Mouse (Mus musculus) retina, embryonic 14.5 days (tissue): ENCODE results near the gene Krt86.
A peak's percentile ranks its signal among the peaks of the same experiment; 100 is the strongest.
"Not testable (repeated sequence)": the region's sequence is repeated elsewhere in the genome, so short reads cannot be mapped to it uniquely, and the experiment has no call there.

Source experiments
- DNase-seq: peaks from one replicate; pipeline ENCODE4 v3.0.0-alpha.2; 2015; ENCODE audit warnings: low spot score

The Krt86 gene

DNA sequence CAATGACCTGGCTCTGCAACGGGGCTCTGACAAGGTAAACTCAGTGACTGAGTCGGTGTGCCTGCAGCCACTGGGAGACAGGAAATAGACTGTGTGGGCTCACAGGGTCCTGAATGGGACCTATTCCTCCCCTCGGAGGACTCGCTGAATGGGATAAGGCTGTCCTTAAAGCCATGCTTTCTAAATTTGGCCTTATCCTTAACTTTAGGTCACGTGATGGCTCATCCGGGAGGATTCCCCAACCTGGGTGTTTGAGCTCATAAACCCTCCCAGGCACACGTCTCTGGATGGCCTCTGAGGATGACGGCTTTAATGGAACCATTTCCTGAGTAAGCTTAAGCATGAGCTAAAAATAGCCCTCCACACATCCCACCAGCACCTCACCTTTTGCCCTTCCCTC lies 19.4 kb downstream of the Krt86 start:
- no peak for DNase-seq

GRCm38 (mm10) chr15:101493713-101494112 lies 20.4 kb downstream of the Krt86 start:
- DNase-seq: no peak

- DNase-seq: no peak
These were observed 20.9 kb downstream of the Krt86 start for GRCm38 (mm10) chr15:101494203-101494602.

DNA sequence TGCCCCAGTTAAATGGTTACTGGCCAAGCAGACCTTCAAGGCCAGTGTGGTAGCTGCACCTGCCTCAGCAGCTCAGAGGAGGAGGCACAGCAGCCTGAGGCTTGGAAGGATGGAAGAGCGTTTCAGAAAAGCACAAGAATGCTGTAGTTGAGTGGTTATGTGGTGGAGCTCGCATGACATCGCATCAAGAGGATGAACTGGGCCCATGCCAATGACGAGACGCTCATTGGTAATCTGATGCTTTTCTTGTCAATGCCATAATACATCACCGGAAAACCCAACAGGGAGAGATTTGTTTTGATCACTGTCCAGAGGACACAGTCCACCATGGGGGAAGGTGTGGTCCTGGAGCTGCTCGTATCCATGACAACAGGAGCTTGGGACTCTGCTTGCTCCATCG lies 22.0 kb downstream of the Krt86 start:
- DNase-seq: no peak

DNA sequence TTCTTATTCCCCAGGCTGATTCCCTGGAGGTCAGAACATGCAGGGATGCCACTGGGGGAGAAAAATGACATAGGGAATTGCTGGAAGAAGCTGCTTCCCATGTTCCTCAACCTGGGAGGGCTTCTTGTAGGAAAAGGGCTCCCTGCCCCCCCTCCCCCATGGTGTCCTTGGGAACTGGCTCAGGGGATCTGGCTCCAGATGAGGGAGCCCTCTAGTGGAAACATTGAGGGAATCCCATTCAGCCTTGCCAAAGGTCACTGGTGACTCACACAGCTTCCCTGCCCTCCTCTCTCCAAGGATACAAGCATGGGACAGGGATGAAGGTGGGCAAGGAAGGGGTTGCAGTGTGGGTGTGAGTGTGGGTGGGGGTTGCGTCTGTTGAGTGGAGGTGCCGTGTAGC lies 23.9 kb downstream of the Krt86 start:
- peak; percentile 63 for DNase-seq

DNA sequence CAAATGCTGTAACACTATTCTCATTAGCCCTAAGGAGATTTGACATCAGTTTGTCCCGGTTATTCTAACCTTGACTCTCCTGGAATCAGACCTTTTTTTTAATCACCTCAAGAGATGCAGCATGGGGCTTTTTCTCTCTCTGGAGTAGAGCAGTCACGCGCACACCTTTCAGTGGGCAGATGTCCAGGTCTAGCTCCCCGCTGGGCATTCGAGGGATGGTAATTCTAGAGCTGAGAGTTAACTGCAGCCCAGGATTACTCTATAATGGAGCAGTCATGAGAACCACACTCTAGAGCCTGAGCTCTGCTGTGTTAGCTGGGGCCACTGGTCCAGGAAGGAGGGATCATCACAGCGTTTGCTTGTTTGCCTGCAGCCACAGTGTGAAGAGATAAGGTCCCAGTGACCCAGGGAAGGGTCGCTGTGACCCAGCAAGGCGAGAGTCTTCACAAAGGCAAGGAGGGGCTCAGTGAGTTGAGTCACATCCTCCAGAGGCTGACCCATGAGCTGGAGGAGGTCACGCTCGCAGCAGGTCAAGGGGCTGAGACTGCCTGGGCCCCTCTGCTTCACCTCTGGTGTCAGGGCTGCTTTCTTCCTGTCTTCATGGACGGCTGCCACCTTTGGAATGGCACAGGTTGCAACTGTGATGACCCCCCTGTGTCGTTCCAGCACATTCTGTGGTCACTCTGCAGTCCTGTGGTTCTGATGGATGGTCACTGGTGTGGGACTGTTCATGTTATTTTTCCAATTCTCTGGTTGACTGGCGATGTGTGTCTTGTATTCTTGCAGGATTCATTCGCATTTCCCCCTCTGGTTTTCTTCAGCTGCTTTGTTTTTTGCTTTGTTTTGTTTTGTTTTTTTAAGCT lies 33.8 kb downstream of the Krt86 start:
- DNase-seq: no peak

DNA sequence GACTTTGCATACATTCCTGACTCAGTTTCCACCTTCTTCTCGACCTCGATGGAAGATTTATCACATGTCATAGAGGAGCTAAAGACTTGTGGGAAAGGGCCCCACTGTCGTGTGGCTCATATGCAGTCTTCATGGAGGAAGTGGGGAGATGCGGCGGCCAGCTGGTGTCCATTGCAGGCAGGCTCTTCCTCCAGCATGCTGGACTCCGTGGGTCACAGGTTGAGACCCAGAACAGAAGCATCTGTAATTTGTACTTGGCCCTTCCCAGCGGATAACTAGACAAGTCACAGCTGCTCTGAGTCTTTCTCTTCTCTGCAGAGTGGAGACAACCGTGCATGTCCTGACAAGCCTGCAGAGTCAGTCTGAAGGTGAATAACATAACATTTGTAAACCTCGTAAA lies 35.0 kb downstream of the Krt86 start:
- DNase-seq: no peak

DNA sequence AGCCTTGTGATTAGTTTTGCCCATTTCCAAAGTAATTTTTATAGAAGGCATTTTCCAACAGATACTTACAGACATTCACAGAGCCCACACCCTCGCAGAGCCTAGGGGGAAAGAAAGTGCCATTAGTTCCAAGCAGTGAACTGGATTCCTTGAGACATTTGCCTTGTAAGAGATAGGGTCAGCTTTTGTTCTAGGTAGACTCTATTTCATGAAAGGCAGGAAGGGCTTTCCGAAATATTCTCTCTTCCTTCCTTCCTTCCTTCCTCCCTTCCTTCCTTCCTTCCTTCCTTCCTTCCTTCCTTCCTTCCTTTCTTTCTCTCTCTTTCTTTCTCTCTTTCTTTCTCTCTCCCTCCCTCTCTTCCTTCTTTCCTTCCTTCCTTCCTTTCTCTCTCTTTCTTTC lies 43.9 kb downstream of the Krt86 start, which contains the start of gene Gm49425:
Gene Gm49425 (minus strand): TSS at position 101 of the 400 bp plus-strand sequence.
- DNase-seq: not testable (repeated sequence)

- peak; percentile 93 for DNase-seq
These were observed 46.5 kb downstream of the Krt86 start for GRCm38 (mm10) chr15:101519792-101520191.

DNA sequence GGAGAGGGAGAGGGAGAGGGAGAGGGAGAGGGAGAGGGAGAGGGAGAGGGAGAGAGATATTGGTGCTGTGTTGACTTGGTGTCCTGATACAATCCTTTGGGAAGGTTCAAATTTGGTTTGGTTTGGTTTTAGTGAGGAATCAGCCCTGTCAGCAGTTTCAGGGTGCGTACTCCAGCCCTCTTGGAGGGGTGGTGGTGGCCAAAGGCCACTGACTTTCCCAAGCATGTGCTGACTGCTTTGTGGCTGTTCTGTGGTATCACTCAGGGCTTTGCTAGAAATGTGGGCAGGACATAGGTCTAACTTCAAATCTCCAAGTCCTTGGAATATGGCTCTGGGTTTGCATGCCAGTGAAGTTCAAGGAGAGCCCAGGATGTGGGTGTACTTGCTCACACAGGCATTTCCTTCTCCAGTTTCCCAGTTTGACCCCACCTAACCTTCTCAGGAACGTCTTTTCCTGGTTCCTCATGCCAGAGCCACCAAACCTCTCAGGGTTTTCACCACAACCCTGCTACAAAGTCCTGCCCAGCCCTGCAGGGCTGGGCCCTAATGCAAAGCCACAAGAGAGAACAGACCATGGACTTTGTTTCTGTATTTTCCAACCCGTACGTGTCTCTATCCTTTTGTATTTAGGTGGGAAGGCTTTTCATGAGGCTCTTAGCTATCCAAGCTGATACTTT lies 49.4 kb downstream of the Krt86 start:
- DNase-seq: no peak
